Mouse (Mus musculus) lung, postnatal 0 days (tissue): ENCODE data around the gene Sf3b1.

Source experiments
- CTCF ChIP-seq: IDR thresholded peaks from 2 replicates; pipeline ENCODE4 v1.5.1; 2016; ENCODE audit warnings: antibody characterized with exemption, mild to moderate bottlenecking
- EP300 ChIP-seq: IDR thresholded peaks from 2 replicates; pipeline ENCODE4 v1.6.1; 2016; ENCODE audit warnings: antibody characterized with exemption, mild to moderate bottlenecking, control low read depth

DNA sequence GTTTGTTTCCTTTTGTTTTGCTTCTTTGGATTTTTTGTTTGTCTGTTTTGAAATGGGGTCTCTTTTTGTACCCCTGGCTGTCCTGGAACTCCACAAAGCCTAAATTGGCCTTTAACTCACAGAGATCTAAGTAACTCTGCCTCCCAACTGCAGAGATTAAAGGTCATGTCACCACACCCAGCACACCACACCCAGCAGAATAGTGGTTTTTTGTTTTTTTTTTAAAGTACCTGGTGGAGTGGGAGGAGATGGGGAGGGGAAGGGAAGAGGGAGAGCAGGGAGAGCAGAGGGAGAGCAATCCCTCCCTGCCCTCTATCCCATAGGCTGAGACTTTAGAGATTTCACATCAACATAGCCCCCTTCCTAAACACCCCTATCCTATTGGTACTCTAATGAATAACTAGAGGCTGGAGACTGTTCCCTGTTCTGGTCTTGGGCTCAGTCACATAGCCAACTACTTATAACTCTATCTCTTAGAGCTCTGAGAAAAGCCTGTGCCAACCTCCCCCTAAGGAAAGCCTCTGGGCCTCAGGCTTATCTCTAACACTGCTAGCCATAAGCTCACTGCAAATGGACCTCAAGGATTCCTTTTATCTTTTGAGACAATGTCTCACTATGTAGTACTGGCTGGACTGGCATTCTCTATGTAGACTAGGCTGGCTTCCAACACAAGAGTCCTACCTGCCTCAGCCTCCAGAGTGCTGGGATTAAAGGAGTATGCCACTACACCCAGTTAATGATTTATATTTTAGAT, 3.9 kb upstream of the Sf3b1 start:
- TF ChIP-seq CTCF, result no peak
- no peak for TF ChIP-seq EP300
